Mouse (Mus musculus) CH12F3 (cell line): Measurements from ENCODE around the gene Fam168b.

Experiments used
- in situ Hi-C: fragments of 300-500 bp; cut with MboI; formaldehyde crosslinking; loops from 2 replicates; pipeline ENCODE4 v1.14.3; 2020; ENCODE audit warnings: low sequenced_read_pairs

The Fam168b gene

GRCm38 (mm10) chr1:34822003-34822402 lies 20.9 kb downstream of the Fam168b start:
- in situ Hi-C loops = no loop called here

- in situ Hi-C loops = no loop called here
Measured at GRCm38 (mm10) chr1:34821411-34821810, 21.5 kb downstream of the Fam168b start.

- in situ Hi-C loops = no loop called here
Measured at GRCm38 (mm10) chr1:34819225-34819910, 23.5 kb downstream of the Fam168b start.

GRCm38 (mm10) chr1:34815843-34816242 lies 27.0 kb downstream of the Fam168b start:
- in situ Hi-C loops = no loop called here

GRCm38 (mm10) chr1:34812407-34813247 lies 30.2 kb downstream of the Fam168b start:
- in situ Hi-C loops = no loop called here

GRCm38 (mm10) chr1:34811581-34811980 lies 31.3 kb downstream of the Fam168b start:
- in situ Hi-C loops = no loop called here

GRCm38 (mm10) chr1:34811035-34811434 lies 31.8 kb downstream of the Fam168b start:
- in situ Hi-C loops = no loop called here

- in situ Hi-C loops = no loop called here
Measured at GRCm38 (mm10) chr1:34810293-34810692, 32.6 kb downstream of the Fam168b start.

GRCm38 (mm10) chr1:34808445-34808844 lies 34.4 kb downstream of the Fam168b start:
- in situ Hi-C loops = no loop called here

GRCm38 (mm10) chr1:34805931-34806520 lies 36.8 kb downstream of the Fam168b start:
- in situ Hi-C loops = no loop called here

- in situ Hi-C loops = no loop called here
Measured at GRCm38 (mm10) chr1:34804863-34805262, 38.0 kb downstream of the Fam168b start.

GRCm38 (mm10) chr1:34802290-34802642 lies 40.6 kb downstream of the Fam168b start:
- in situ Hi-C loops = no loop called here

- in situ Hi-C loops = no loop called here
Measured at GRCm38 (mm10) chr1:34801616-34802289, 41.1 kb downstream of the Fam168b start.

- in situ Hi-C loops = no loop called here
Measured at GRCm38 (mm10) chr1:34799140-34799539, 43.7 kb downstream of the Fam168b start.

- in situ Hi-C loops = no loop called here
Measured at GRCm38 (mm10) chr1:34793304-34794300, 49.3 kb downstream of the Fam168b start.

- in situ Hi-C loops = no loop called here
Measured at GRCm38 (mm10) chr1:34783538-34784161, 59.2 kb downstream of the Fam168b start.

GRCm38 (mm10) chr1:34775870-34776269 lies 67.0 kb downstream of the Fam168b start:
- in situ Hi-C loops = no loop called here

GRCm38 (mm10) chr1:34768875-34769274 lies 74.0 kb downstream of the Fam168b start:
- in situ Hi-C loops = no loop called here

- in situ Hi-C loops = no loop called here
Measured at GRCm38 (mm10) chr1:34767851-34768250, 75.0 kb downstream of the Fam168b start.

GRCm38 (mm10) chr1:34766899-34767298 lies 76.0 kb downstream of the Fam168b start:
- in situ Hi-C loops = no loop called here
